ENCODE assay signal across 9 mouse cellular contexts in genomic region chr9:75599191-75599841, GRCm38 (mm10). TPM values are rescaled to one million over a fixed set of nuclear protein-coding genes. Genes with fewer than 3 reads are reported as not detected.
DNase-seq lines count a peak whose midpoint lies in the region; ATAC-seq and TF ChIP-seq lines count a peak whose summit lies in the region.
"Had no signal": no experiment of that assay in that cellular context is flagged by ENCODE, and none has a peak within 500 bp of the region (broad histone marks: within the 10 kb centered on the region; RNA-seq: fewer than 3 reads in every experiment).

No protein-coding gene starts in this region.

- peaks cover 2% of the 10 kb centered on the region for H3K4me1 ChIP-seq in testis, adult 2 months (ENCODE audit: control insufficient read depth, insufficient read depth, low read length)
- H3K4me1 ChIP-seq in hindbrain, embryonic 16.5 days (ENCODE audit: control insufficient read depth, insufficient read depth, low read depth, low read length), result peaks cover 19% of the 10 kb centered on the region

- ATAC-seq in hindbrain, embryonic 16.5 days, result peak; percentile 92
- ATAC-seq in megakaryocyte progenitor cell, adult 5-6 weeks (replicated peaks; ENCODE audit: poor library complexity), result no peak

- no peak overlapping the region for H3K9ac ChIP-seq in hindbrain, embryonic 16.5 days (ENCODE audit: low read depth, low read length)

- DNase-seq in adrenal gland, postnatal 25 days, result peak; percentile 6
- DNase-seq in adrenal gland, adult 8-10 months, result no peak
- DNase-seq in testis, postnatal 14 days (ENCODE audit: low spot score), result no peak
- DNase-seq in lung, postnatal 36 days, result peak; percentile 24
- no peak for DNase-seq in ovary, postnatal 10 days (ENCODE audit: low spot score)

- H3K4me2 ChIP-seq in hindbrain, embryonic 16.5 days (ENCODE audit: low read length), result peak overlapping the region; percentile 10; the same call in 1 of the 2 replicates

- TF ChIP-seq CTCF in testis, adult 2 months (IDR thresholded peaks at IDR 0.05; ENCODE audit: control insufficient read depth, insufficient read depth, insufficient replicate concordance, low read depth, low read length), result no peak

- no peaks in the 10 kb centered on the region for H3K36me3 ChIP-seq in testis, adult 2 months (ENCODE audit: control insufficient read depth, insufficient read depth, low read length)
- H3K36me3 ChIP-seq in hindbrain, embryonic 16.5 days (ENCODE audit: control insufficient read depth, insufficient read depth, low read length), result peaks cover 6% of the 10 kb centered on the region

- no peaks in the 10 kb centered on the region for H3K9me3 ChIP-seq in hindbrain, embryonic 16.5 days (ENCODE audit: control insufficient read depth, low read length)

- H3K4me3 ChIP-seq in testis, adult 2 months (ENCODE audit: control insufficient read depth, low read depth, low read length), result peak overlapping the region; percentile 79
- no peak overlapping the region for H3K4me3 ChIP-seq in hindbrain, embryonic 16.5 days (ENCODE audit: low read length)

- no peak; the same call in 1 of the 2 replicates for TF ChIP-seq POLR2A in testis, adult 2 months (IDR thresholded peaks at IDR 0.05; ENCODE audit: control insufficient read depth, low read depth, low read length)

- WGBS in hindbrain, embryonic 16.5 days, result 22% methylated on average over 5 of the region's 5 CpGs

- 0 out of 2 replicates have a peak overlapping the region, but pooled peaks have one; percentile 3 for H3K27ac ChIP-seq in testis, adult 2 months (ENCODE audit: control insufficient read depth, insufficient read depth, low read depth, low read length)
- H3K27ac ChIP-seq in hindbrain, embryonic 16.5 days (ENCODE audit: low read depth, low read length), result peak overlapping the region; percentile 41; the same call in 1 of the 2 replicates
- H3K27ac ChIP-seq: macrophage had no signal

- H3K27me3 ChIP-seq in testis, adult 2 months (ENCODE audit: control insufficient read depth, insufficient read depth, low read length), result no peaks in the 10 kb centered on the region
- no peaks in the 10 kb centered on the region for H3K27me3 ChIP-seq in hindbrain, embryonic 16.5 days (replicated peaks; ENCODE audit: control insufficient read depth, insufficient read depth, low read length)

RNA-seq across cellular contexts. Expression of gene Tmod2, which starts 11.8 kb away (rescaled TPM):
- 8.2 and 13.4 TPM in 2 replicates for total RNA-seq in adrenal gland, postnatal 25 days (2021)
- total RNA-seq in adrenal gland, adult 8-10 months (2022), result 10 to 100 TPM; 11.3 to 23.2 (median 16.8) TPM
- 43.4 and 49.6 TPM in 2 replicates for polyA plus RNA-seq in testis, adult 2 months (2012; rRNA removed)
- polyA plus RNA-seq in hindbrain, embryonic 16.5 days (2015; fragmentation: Nextera tagmentation; extraction: Ambion mirVana), result 291 and 339 TPM in 2 replicates
- total RNA-seq in megakaryocyte progenitor cell, adult 5-6 weeks (2015), result 0.02 TPM in 1 of 2 replicates, not detected in the other
- total RNA-seq in megakaryocyte progenitor cell, adult 5-6 weeks (2017), result 0.10 TPM in 1 of 2 replicates, not detected in the other
- polyA plus RNA-seq: macrophage had no signal

RNA-seq across cellular contexts. Expression of gene Lysmd2, which starts 26.2 kb away (rescaled TPM):
- total RNA-seq in adrenal gland, postnatal 25 days (2021), result 14.8 and 19.0 TPM in 2 replicates
- total RNA-seq in adrenal gland, adult 8-10 months (2022), result 10 to 100 TPM; 12.8 to 20.1 (median 17.1) TPM
- polyA plus RNA-seq in testis, adult 2 months (2012; rRNA removed), result 3.3 and 3.5 TPM in 2 replicates
- 34.9 and 36.3 TPM in 2 replicates for polyA plus RNA-seq in hindbrain, embryonic 16.5 days (2015; fragmentation: Nextera tagmentation; extraction: Ambion mirVana)
- 3.1 and 4.6 TPM in 2 replicates for total RNA-seq in megakaryocyte progenitor cell, adult 5-6 weeks (2015)
- 1.6 and 1.9 TPM in 2 replicates for total RNA-seq in megakaryocyte progenitor cell, adult 5-6 weeks (2017)
- polyA plus RNA-seq: macrophage had no signal

RNA-seq across cellular contexts. Expression of gene Tmod3, which starts 39.9 kb away (rescaled TPM):
- 44.1 and 65.6 TPM in 2 replicates for total RNA-seq in adrenal gland, postnatal 25 days (2021)
- total RNA-seq in adrenal gland, adult 8-10 months (2022), result 10 to 100 TPM; 49.5 to 64.9 (median 56.5) TPM
- 6.3 and 7.9 TPM in 2 replicates for polyA plus RNA-seq in testis, adult 2 months (2012; rRNA removed)
- 75.6 and 79.5 TPM in 2 replicates for polyA plus RNA-seq in hindbrain, embryonic 16.5 days (2015; fragmentation: Nextera tagmentation; extraction: Ambion mirVana)
- 55.9 and 61.1 TPM in 2 replicates for total RNA-seq in megakaryocyte progenitor cell, adult 5-6 weeks (2015)
- total RNA-seq in megakaryocyte progenitor cell, adult 5-6 weeks (2017), result 58.7 and 61.6 TPM in 2 replicates

Comparison
In these comparisons a context has a peak if more than half of its experiments do, and no peak if none do; other contexts are left out.
1. DNase-seq: peak in adrenal gland, postnatal 25 days (single experiment) and lung, postnatal 36 days (single experiment); none in adrenal gland, adult 8-10 months (single experiment), testis, postnatal 14 days (single experiment) and ovary, postnatal 10 days (single experiment).